Mouse (Mus musculus): ENCODE measurements around the gene Pdia3.
"Not testable (repeated sequence)": the region's sequence is repeated elsewhere in the genome, so short reads cannot be mapped to it uniquely, and the experiment has no call there.

Gene Pdia3

DNA sequence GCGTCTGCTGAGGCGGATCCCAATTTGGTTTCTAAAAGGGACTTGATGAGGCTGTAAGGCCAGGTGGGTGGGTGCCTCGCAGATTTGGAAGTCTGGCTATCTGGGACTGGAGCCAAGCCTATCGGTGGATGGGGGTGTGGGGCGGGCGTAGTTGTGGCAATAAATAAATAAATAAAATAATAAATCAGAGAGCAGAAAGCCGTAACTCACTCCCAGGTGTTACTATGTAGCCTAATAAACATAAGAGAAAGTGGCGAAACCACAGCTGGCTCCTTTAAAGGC is 29.4 kb downstream of the Pdia3 start:
- no peak for DNase-seq (ENCODE audit: low spot score)

DNA sequence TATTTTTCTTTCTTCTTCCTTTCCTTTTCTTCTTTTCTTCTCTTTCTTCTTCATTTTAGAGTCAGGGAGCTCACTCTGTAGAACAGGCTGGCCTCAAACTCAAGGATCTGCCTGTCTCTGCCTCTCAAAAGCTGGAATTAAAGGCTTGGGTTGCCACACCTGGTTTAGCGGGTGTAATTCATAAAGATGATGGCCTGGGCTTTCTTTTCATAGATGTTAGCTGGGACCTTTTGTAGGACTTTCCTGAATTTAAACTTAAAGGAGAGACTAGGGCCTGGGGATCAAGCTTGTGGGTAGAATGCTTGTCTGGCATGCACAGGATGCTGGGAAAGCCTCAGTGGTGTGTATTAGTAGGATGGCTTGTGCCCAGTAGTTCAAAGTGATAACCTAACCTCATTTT is 30.6 kb downstream of the Pdia3 start, which contains the start of gene Ell3:
Ell3 (minus strand) TSS at position 101 of the 400 bp plus-strand sequence.
- no peak for DNase-seq (ENCODE audit: low spot score)

DNA sequence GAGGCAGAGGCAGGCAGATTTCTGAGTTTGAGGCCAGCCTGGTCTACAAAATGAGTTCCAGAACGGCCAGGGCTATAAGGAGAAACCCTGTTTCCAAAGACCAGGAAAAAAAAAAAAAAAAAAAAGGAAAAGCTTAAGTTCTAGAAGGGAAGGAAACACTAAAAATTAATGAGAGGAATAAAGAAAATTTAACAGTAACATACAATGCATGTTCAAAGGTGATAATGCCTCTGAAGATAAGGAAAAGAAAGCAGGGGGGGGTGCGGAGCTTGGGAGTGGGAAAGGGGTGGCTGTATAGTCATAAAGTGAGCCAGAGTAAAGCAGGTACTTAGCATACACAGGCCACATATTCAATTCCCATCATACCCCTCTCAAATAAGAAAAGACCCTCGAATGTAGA is 31.5 kb downstream of the Pdia3 start:
- DNase-seq (ENCODE audit: low spot score): no peak

DNA sequence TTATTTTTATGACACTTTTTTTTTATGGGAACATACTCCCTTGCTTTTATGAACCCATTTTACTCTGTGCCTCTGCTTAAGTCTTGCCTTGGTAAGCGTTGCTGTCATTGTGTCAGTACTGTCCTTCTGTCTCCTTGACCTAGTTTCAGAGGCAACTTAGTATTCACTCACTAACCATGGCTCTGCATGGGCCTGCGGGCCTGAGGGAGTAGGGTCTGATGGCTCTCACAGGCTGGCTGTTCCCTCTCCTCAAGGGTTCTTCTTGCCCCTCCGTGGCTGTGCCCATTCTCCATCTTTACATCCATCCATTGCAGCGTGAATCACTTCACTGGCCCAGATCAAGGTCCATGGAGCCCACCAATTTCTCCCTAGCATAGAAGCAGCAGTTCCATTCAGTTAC is 32.9 kb downstream of the Pdia3 start:
- DNase-seq (ENCODE audit: low spot score): no peak

DNA sequence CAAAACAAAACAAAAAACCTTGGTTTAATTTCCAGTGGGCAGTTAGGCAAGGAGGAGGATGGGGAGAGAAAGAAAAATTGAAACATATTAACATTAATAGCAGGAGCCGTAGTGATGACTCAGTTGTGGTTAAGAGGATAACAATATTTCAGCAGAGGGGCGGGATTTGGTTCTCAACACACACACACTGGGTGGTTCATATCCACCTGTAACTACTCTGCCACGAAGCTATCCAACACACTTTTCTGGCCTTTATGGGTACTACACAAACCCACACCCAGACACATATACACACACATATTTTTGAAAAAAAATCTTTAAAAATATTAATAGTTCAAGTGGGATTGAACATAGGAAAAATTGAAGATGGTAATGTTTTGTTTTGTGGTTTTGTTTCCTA is 33.4 kb downstream of the Pdia3 start:
- no peak for DNase-seq (ENCODE audit: low spot score)

DNA sequence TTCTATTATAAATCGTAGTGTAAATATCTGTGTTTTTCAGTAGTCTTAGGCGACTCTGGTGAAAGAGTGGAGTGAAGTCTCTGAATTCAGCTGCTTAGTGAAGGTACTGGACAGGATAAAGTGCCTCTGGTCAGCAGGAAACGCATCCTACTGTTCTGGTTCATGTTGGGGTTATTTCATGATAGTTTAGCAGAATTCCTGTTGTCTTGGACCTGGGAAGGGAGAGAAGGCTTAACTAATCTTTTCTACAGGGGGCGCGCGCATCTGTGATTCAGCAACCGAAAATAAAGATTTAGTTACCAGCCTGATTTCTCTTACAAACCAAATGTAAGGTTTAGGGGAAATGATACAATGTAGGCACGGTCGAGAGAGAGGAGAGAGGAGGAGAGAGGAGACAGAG is 34.6 kb downstream of the Pdia3 start:
- no peak for DNase-seq (ENCODE audit: low spot score)

DNA sequence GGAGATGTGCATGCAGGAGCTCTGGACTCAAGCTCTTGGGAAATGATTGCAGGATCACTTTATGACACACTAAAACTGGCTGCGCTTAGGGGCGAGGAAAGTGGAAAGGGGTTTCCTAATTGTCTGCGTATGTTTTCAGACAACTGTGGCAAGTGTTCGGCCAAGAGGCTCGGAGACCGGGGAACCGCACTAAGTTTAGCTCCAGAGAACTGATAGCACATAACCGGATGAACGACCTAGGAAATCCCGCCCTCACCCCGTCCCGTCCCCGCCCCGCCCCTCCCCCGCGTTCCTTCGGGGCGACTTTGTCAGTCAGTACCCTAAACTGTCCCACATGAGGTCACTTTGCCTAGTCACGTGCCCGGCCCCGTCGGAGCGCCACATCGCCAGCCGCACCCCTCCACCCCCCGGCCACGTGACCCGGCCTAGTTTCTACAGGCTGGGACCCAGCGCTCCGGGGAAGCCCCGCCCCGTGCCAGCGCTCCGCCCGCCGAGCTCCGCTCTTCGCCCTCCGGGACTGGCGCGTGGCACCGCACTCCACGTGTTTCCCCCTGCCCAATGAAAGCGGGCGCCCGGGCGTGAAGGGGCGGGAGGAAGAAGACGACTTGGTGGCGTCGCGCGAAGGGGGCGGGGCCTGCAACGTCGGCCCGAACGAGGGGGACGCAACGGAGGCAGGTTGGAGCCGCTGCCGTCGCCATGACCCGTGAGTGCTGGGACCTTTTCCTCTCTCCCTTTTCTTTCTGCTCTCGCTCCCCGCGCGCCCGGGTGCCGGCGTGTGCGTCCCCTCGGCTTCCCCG is 35.4 kb downstream of the Pdia3 start, which contains the start of gene Serf2:
Serf2 (plus strand) TSS at position 457 of the 797 bp plus-strand sequence.
- DNase-seq (ENCODE audit: low spot score): peak; percentile 99

DNA sequence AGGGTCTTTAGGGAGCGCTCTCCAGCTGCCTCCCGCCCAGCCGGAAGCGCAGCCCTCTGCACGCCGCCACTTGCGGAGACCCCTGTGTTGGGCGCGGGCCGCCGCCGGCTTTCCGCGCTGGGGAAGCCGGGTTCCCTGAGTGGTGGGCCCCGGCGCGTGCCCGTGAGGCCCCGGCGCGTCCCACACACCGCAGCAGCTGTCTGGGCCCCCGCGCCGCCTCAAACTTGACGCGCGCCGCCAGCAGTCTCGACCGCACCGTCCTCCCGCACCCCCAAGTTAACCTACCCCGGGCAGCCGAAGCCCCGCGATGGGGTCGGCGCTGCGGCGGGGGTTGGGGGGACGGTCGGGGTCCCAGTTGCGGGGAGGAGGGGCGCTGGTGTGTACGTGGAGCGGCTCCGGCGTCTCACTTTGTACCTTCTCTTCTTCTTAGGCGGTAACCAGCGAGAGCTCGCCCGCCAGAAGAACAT is 36.0 kb downstream of the Pdia3 start:
- no peak for DNase-seq (ENCODE audit: low spot score)

DNA sequence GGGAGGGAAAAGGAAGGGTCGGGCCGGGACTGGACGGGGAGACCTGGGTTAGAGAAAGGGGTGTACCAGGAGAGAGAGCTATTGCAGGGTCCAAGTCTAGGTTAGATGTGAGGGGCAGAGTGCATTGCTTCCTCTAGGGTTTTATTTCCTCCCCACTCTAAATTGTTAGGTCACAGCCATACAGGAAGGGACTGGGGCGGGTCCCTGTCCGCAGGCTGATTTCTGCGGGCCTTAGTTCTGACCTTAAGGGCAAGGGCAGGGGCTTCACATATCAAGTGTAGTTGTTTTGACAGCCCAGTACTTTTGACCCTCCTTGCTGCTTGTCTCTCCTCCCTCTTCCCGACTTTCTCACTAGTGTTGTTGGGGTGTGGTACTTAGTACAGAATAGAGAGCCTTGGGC is 36.5 kb downstream of the Pdia3 start:
- no peak for DNase-seq (ENCODE audit: low spot score)

DNA sequence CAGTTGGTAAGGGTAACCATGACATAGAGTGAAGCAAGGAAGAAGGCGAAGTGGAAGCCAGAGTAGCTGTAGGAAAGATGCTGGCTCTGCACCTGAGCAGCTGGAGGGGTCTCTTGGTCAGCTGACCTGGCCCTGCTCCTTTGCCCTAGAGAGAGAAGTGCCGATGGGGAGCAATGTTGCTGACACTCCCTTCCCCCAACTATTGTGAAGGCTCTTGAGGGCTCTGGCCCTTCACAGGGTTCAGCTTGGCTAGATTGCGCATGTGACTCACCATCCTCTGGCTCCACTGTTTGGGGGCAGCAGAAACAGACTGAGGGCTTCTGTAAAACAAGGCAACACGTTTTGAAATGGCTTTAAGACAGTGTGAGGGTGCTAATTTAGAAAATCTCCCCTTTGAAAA is 38.8 kb downstream of the Pdia3 start:
- DNase-seq (ENCODE audit: low spot score): no peak

DNA sequence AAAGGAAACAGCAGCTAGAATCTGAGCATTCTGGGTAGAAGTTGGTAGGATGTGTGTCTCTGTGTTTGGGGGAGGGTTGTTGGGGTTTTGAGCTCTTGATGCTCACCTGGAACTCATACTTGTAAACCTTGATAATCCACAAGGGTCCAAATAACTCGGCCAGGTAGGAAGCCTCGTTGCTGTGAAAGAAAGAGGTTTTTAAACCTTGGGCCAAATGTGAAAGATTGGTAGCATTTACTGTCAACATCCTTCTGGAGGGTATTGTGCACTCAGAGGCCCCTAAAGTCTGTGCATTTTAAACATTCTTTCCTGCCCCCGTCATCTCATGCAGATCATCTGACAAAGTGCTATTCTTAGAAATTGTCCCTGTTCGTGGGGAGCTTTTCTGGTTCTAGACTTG is 39.4 kb downstream of the Pdia3 start, which contains the start of gene Hypk:
Hypk (plus strand) TSS at position 301 of the 400 bp plus-strand sequence.
- DNase-seq (ENCODE audit: low spot score): no peak

DNA sequence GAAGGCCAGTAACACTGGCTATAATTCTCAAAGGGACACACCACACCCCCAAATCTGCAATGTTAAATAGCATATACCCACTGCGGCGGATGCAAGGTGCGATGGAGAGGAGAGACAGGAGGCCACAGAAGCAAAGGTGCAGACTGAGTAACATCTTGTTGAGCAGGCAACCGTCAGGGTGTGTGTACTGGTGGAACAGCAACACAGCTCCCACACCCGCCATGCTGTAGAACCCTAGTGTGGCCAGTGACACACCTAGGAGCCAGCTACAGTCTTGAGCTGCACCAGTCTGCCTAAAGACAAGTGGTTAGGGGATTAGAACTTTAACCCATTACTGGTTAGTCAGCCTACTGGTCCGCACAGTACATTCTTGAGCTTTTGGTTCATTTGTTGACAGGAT is 40.3 kb downstream of the Pdia3 start:
- no peak for DNase-seq (ENCODE audit: low spot score)

DNA sequence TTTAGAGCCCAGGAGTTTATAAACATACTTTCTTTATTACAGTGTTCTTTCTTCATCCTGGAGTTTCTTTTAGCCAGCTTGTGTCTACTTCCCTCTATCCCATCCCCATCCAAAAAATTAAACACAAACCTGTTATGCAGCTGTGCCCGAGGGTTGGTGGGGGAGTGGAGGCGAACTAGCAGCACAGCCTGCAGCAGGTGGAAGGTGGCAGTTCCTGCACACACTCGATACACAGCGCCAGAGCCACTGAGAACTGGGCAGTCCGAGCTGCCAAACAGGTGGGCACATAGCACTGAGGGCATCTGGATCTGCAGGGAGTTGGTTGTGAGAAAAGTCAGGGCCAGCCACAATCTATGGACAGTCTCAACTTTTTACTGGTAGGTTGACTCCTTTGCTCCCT is 42.0 kb downstream of the Pdia3 start:
- no peak for DNase-seq (ENCODE audit: low spot score)

DNA sequence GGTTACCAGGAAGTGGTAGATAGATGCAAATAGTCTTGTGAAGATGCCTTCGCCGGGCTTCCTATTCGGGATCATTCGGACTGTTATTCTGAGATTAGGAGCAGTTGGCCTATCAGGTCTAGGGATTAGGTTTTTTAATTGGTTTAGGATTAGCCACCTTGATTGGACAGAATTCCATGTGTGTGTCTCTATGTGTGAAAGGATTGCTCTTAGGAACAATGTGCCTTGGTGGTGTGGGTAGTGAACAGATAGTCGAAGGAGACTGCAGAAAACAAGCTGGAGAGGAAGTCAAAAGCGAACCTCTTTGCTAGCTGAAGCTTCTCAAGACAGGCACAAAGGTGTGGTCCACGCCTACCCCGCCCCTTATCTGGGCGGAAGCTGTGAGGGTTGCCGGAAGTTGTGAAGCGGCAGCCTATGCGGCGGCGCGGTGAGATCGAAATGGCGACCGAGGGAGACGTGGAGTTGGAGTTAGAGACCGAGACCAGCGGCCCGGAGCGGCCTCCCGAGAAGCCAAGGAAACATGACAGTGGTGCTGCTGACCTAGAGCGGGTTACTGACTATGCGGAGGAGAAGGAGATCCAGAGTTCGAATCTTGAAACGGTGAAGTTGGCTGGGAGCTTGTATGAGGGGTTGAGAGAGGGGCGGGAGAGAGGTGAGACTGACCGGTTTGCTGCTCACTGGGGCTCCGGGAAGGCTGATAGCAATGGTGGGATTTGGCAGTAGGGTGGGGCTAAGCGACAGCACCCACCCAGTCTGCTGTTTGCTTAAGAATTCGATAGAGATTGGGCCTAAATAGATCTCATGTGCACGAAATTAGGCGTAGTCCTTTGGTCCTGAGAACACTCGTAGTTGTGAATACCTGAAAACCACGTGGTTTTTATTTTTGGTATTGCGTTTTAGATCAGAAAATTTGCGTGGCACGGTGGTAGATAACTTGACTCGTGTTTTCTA is 43.4 kb downstream of the Pdia3 start, which contains the start of gene Serinc4:
Serinc4 (minus strand) TSS at position 90 of the 951 bp plus-strand sequence.
- peak; percentile 35 for DNase-seq (ENCODE audit: low spot score)

DNA sequence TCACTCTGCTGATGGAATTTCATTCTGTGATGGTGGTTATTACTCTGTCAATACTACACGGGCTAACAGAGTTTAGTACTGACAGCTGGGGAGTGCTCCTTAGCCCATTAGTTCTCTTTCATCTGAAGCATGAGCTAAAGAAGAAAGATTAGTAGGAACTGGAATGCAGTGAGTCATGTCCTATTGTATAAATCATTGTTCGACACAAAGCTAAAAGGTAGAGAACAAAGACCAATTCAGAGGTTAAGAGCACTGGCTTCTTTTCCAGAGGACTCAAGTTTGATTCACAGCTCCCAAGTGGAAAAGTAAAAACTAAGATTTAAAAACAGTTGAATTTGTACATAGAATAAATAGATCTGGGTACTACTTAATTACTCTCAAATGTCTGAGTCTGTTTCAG is 46.5 kb downstream of the Pdia3 start:
- DNase-seq (ENCODE audit: low spot score): no peak

DNA sequence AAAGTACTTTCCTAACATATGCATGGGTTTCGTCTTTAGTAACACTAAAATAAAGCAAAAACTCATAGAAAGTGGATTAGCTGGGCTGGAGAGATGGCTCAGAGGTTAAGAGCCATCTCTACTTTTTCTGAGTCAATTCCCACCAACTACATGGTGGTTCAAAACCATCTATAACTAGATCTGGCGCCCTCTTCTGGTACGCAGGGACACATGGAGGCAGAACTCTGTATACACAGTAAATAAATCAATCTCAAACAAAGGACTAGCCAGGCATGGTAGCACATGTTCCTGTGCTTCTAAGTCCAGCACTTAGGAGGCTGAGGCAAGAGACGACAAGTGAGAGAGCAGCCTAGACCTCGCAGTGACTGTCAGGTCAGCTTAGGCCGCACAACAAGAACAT is 55.4 kb downstream of the Pdia3 start:
- DNase-seq (ENCODE audit: low spot score): not testable (repeated sequence)

DNA sequence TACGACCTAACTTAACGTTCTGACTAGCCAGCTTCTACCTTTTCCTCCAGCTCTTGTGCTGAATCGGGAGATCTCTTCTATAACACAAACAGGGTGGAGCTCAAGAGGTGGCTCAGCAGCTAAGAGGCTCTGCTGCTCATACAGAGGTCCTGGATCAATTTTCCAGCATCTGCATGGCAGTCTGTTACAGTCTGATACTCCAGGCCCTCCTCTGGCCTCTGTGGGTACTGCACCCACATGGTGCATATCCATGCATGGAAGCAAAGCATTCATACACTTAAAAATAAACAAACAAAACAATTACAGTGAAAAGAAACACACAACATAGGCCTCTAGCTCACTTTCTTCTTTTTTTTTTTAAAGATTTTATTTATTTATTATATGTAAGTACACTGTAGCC is 59.2 kb downstream of the Pdia3 start:
- not testable (repeated sequence) for DNase-seq (ENCODE audit: low spot score)

DNA sequence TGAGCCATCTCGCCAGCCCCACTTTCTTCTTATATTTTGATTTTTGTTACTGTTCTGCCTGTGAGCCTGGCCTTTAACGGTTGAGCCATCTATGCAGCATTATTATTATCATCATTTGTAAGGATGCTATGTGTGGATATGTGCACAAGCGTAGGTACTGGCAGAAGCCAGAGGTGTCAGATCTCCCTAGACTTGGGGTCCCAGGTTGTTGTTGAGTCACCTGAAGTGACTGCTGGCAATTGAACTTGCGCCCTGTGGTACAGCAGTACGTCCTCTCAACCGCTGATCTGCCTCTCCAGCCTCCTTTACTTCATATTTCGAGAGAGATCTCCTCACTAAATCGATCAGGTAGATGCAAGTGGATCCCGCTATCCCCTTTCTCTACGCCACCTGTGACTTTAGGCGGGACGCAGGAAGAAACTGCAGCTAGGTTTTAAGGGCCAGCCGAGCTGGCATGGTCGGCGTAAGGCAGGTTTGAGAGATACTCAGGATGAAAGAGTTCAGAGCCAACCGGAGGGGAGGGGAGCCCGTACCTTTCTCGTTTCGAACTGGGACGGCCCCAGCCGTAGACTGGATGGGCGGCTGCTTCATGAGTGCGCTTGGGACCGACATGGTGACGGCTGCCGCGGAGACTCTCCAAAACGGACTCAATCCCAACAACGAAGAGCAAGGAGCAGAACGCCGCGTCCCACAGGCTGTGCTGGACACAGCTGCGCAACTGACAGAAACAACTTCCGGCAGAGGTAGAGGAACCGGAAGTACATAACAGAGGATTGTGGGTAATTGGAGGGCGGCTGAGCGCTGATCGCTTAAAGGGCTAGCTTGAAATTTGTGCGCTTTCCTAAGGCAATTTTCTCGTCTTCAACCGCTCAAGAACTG is 60.0 kb downstream of the Pdia3 start, which contains the start of gene Mfap1b:
Mfap1b (minus strand) TSS at position 767 of the 879 bp plus-strand sequence.
- DNase-seq (ENCODE audit: low spot score): peak; percentile 26

DNA sequence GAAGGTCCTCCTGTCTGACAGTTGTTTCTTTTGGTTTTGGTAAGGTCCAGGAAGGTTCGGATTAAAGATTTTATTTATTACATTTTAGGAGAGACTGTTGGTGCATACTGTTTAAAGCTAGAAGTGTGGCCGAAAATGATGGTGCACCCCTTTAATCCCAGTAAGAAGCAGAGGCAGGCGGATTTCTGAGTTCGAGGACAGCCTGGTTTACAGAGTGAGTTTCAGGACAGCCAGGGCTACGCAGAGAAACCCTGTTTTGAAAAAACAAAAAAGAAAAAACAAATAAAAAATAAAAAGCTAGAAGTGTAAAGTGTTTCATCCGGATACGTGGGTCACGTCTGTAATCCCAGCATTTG is 60.6 kb downstream of the Pdia3 start:
- DNase-seq (ENCODE audit: low spot score): no peak

DNA sequence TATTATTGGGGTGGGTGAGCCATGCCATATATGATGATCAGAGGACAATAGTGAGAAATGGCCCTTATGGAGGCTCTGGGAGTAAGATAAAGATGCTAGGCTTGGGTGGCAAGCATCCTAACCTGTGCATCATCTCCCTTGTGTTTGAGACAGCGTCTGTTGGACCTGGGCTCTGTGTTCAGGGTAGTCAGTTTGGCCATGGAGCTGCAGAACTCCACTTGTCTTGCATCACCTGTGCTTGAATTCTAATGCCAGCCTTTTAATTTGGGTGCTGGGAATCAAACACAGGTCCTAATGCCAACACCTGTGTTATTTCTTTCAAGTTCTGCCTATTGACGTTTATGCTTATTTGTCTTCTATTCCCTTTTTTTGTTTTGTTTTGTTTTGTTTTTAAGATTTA is 61.7 kb downstream of the Pdia3 start:
- not testable (repeated sequence) for DNase-seq (ENCODE audit: low spot score)

DNA sequence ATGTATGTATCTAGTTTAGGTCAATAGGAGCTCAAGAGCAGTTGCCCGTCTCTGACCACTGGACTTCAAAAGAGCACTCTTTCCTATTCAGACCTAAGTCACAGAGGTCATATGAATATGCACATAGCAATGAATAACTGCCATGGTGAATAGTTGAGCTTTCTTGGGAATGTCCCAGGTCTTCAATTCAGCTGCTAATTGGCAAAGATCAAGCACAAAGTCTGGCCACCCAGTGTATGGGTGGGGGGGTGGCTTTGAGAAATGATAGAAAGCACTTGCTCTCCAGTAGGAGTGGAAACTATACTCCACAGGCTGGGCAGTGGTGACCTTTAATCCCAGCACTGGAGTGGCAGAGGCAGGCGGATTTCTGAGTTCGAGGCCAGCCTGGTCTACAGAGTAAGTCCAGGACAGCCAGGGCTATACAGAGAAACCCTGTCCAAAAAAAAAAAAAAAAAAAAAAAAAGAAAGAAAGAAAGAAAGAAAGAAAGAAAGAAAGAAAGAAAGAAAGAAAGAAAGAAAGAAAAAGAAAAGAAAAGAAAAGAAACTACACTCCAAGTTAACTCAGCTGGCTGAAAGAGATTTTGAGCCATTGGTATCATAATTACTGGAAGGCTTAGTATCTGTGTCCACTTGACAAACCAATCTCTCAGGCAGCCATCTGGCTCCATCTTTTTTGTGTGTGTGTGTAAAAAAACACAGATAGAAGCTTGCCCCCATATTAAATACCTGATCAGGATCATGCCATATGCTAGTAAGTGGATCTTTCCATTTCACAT is 64.1 kb downstream of the Pdia3 start:
- no peak for DNase-seq (ENCODE audit: low spot score)
